Mouse (Mus musculus) spleen, postnatal 14 days (tissue): ENCODE measurements around the gene Gm5141.
"Not testable (repeated sequence)": the region's sequence is repeated elsewhere in the genome, so short reads cannot be mapped to it uniquely, and the experiment has no call there.

Experiments used
- DNase-seq, 2 experiments: peaks; one replicate each; pipeline ENCODE4 v3.0.0; 2021 to 2022; ENCODE audit warnings: low spot score in 2 of 2

Gm5141 gene

GRCm38 (mm10) chr13:62785199-62786134 lies at the start of gene Gm5141:
Gene Gm5141, minus strand, starts transcription at chr13:62785808.
- peak; percentile 1 to 7 for DNase-seq

- DNase-seq, result no peak
These were observed 47.7 kb upstream of the Gm5141 start for GRCm38 (mm10) chr13:62833341-62833740.

- no peak for DNase-seq
These were observed 46.6 kb upstream of the Gm5141 start for GRCm38 (mm10) chr13:62832239-62832638.

DNA sequence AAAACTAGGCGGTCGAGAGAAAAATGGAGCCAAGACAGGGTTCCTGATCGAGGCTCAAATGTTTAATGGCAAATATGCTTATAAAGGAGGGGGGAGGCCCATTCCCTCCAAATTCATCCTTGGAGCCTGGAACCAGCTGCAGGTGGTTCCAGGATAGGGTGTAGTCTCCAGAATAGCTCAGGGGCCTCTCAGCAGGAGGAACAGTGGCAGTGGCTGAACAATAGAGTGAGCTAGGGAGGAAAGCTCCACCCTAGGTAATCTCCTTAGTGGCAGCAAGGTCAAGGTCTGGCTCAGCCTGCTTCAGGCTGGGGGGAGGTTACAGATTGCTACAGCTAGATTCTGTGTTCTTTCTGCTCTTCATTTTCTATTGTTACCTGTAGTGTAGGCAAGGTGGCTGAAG lies 30.1 kb upstream of the Gm5141 start:
- not testable (repeated sequence) for DNase-seq

- DNase-seq, result no peak
These were observed 27.1 kb upstream of the Gm5141 start for GRCm38 (mm10) chr13:62812713-62813112.

- not testable (repeated sequence) for DNase-seq
These were observed 22.4 kb upstream of the Gm5141 start for GRCm38 (mm10) chr13:62807981-62808380.

DNA sequence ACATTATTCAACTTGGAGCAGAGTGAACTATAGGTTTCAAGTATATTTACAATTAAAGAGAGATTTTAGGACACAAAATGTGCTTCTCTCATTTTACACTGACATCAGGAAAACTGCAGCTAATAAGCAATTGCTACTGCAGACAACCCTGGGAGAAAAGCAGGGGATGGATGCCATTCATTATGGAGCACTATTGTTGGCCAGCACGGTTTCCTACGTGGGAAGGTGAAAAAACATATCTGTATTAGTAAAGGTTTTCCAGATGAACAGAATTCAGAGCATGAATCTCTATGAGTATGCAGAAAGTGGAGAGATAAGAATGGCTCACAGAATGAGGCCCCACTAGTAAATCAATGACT lies 506 bp upstream of the Gm5141 start:
- not testable (repeated sequence) for DNase-seq

DNA sequence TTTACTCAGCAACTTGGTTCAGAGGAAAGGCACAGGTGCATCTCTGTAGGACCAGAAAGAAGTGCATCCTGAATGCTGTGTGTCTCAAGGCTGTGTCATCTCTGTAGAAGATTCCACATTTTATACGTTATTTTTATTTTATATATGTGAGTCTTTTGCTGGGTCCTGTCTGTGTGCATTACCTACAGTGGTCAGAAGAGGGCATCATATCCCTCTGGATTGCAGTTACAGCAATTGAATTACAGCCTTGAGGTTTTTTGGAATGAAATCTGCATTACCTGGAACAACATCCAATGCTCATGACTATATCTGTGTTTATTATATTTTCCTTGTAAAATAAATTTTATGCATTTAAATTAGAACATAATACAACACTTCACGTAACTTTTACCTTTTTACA lies 21.8 kb downstream of the Gm5141 start:
- DNase-seq, result not testable (repeated sequence)

- peak; percentile 21 to 42 for DNase-seq
These were observed 24.9 kb downstream of the Gm5141 start, which contains the start of gene Platr25 for GRCm38 (mm10) chr13:62760432-62761415. Gene Platr25, minus strand, starts transcription at chr13:62760709.

- no peak for DNase-seq
These were observed 52.3 kb downstream of the Gm5141 start for GRCm38 (mm10) chr13:62733322-62733721.
